Mouse (Mus musculus) thymus, postnatal 4 days (tissue): ENCODE measurements around the gene Fem1a.

Source experiments
- DNase-seq: peaks from one replicate; pipeline ENCODE4 v3.0.0; 2021

The Fem1a gene

GRCm38 (mm10) chr17:56308088-56308487 is 51.5 kb downstream of the Fem1a start:
- DNase-seq = peak; percentile 12

- no peak for DNase-seq
Measured at GRCm38 (mm10) chr17:56309191-56309945, 52.8 kb downstream of the Fem1a start.
